Mouse (Mus musculus): ENCODE measurements around the gene Rpp38. TPM values are rescaled to one million over a fixed set of nuclear protein-coding genes. Genes with fewer than 3 reads are reported as not detected.

The Rpp38 gene
- polyA plus RNA-seq, 1 experiment from 2014 or later, result 9.7 TPM

DNA sequence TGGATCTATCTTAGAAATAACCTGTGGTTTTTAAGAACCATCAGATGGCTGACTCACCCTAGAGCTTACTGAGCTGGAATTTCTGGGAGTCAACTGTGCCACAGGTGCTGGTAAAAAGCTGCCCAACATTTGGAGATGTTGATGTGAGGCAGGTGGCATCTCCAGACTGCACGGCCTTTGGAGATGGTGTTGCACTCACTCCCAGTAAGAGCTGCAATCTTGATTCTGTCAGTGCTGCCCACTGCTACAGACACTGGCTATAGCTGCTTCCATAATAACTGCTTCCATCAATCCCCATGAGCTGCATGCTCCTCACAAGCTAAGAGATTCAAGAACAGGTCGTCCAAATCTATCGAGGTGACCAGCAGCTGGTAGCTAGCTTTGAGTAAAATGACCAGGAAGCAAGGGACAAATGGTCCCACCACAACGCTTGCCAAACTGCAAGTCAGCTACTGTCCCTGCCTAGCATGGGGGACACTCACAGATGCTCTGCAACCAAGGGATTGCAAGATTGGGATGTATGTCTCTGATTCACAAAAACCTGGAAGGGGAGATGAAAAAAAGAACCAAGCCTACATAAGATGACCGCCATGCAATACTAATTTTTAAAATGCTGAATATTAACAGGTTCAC is 1.3 kb downstream of the Rpp38 start:
- peaks cover 8% of the 10 kb centered on the region for H3K36me3 ChIP-seq (replicated peaks)
- peaks cover 20% of the 10 kb centered on the region for H3K4me1 ChIP-seq
- ATAC-seq (replicated peaks), result no peak
- H3K9ac ChIP-seq, result peak overlapping the region; percentile 72; the same call in 1 of the 2 replicates
- H3K9me3 ChIP-seq, result no peaks in the 10 kb centered on the region
- peak overlapping the region; percentile 56 for H3K4me2 ChIP-seq
- H3K27ac ChIP-seq, result peak overlapping the region; percentile 91
- peak overlapping the region; percentile 64 for H3K4me3 ChIP-seq
- H3K27me3 ChIP-seq (replicated peaks), result no peaks in the 10 kb centered on the region
- 87% methylated on average over 5 of the region's 5 CpGs for WGBS

- Histone ChIP-seq H3K4me2 (no peak overlapping the region), H3K27ac (no peak overlapping the region), H3K9me3 (no peaks in the 10 kb centered on the region), H3K27me3 (replicated peaks) (no peaks in the 10 kb centered on the region), H3K4me1 (peaks cover 11% of the 10 kb centered on the region), H3K9ac (no peak overlapping the region), H3K4me3 (no peak overlapping the region), H3K36me3 (replicated peaks) (peaks cover 37% of the 10 kb centered on the region)
- ATAC-seq (replicated peaks), result no peak
- 44% methylated on average over 1 of the region's 1 CpGs for WGBS
Measured at GRCm38 (mm10) chr2:3327351-3327750, 5.1 kb downstream of the Rpp38 start.

DNA sequence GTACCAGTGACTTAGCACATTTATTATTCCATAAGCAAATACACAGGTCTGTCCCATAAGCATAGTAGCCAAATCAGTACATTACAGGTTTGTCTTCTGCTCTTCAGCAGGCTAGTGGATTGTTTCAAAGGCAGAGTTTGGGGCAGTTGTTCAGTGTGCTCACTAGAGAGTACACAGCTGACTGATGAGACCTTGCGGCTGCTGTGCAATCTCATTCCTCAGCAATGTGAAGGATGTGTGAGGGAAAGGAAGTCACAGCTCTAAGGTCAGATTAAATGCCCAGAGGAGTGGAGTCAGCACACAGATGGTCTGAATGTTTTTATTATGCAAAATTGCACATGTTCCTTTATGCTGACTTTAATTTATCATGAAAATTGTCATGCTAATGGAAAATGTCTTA is 5.9 kb downstream of the Rpp38 start:
- peaks cover 7% of the 10 kb centered on the region for H3K4me1 ChIP-seq
- H3K36me3 ChIP-seq (replicated peaks), result peaks cover 42% of the 10 kb centered on the region
- ATAC-seq (replicated peaks), result no peak
- no peaks in the 10 kb centered on the region for H3K9me3 ChIP-seq
- H3K4me3 ChIP-seq, result no peak overlapping the region
- no peak overlapping the region for H3K9ac ChIP-seq
- no peak overlapping the region for H3K27ac ChIP-seq
- no peak overlapping the region for H3K4me2 ChIP-seq
- H3K27me3 ChIP-seq (replicated peaks), result no peaks in the 10 kb centered on the region
- 97% methylated on average over 1 of the region's 1 CpGs for WGBS

DNA sequence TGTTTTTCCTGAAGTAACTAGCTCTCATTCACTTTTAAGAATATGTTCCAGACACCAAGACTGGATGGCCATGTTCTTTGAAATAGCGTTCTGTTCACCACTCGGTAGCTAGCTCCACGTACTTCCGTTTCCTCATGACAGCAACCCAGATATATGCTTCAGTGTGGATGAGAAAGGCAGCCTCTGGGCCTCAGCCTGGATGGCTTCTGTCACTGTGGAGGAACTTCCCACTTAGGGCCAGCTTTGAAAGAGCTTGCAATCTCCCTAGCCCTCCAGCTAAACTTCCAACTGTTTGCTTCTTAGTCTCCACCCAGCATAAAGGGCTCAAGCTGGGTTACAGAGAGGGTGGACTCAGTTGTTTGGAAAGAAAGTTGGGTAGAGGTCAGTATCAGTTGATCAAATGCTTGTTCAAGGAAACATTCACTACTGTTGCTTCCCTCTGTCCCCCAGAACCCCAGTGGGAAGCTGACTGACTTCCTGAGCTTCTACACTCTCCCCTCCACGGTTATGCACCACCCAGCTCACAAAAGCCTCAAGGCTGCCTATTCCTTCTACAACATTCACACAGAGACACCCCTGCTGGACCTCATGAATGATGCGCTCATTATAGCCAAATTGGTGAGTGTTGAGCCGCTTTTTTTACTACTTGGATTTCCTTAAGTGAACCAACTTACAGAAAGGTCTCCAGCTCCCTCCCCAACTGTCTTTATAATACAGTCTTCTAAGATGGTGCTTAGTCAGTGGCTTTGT is 7.9 kb downstream of the Rpp38 start:
- Histone ChIP-seq H3K9me3 (no peaks in the 10 kb centered on the region), H3K9ac (no peak overlapping the region), H3K4me1 (no peaks in the 10 kb centered on the region), H3K27me3 (replicated peaks) (no peaks in the 10 kb centered on the region), H3K4me2 (no peak overlapping the region), H3K27ac (no peak overlapping the region), H3K4me3 (no peak overlapping the region), H3K36me3 (replicated peaks) (peaks cover 46% of the 10 kb centered on the region)
- WGBS, result 90% methylated on average over 7 of the region's 7 CpGs
- no peak for ATAC-seq (replicated peaks)

DNA sequence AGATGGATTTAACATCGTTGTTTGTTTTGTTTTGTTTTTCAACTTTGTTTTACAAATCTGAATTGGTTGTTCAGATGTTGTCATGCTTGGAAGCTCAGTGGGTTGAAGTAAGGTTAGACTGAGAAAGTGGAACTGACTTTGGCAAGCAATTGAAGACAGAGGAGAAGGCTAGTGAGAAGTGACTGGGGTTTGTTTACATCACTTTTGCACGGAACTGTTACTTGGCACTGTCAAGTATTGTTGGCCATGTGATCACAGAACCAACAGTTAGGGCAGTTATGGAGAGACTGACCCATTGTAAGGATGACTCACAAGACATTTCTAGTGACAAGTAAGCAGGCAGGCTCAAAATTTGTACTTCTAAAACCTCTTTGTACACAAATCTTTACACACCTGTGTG is 9.3 kb downstream of the Rpp38 start:
- peaks cover 45% of the 10 kb centered on the region for H3K36me3 ChIP-seq (replicated peaks)
- WGBS, result 91% methylated on average over 2 of the region's 2 CpGs
- no peak for ATAC-seq (replicated peaks)

DNA sequence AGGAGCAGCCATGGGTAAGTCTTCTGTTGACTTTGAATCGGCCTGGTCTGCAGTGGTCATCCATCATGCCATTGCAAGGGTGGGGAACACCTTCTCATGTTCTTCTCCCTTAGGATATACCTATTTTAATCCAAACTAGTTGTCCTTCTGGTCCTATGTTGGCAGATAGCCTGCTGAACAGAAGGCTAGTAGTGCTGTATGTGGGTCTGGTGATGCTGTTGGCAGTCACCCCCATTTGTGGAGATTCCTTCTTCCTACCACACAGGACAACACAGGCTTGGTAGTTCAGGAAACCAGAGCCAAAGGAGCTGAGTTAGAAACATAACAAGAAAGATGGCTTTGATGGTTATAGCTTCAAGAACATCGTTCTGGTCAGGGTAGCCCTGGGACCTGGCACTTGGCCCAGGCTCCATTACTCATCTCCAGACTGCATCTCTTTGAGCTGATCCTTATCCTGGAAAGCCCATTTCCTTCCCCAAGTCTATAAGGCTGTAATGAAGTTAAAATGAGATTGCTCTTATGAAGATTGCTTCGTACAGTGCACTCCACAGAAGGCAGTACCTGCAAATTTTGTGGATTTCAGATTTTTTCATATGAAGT is 26.9 kb downstream of the Rpp38 start:
- no peaks in the 10 kb centered on the region for H3K27me3 ChIP-seq (replicated peaks)
- no peaks in the 10 kb centered on the region for H3K9me3 ChIP-seq
- H3K4me2 ChIP-seq, result no peak overlapping the region
- no peak overlapping the region for H3K27ac ChIP-seq
- 87% methylated on average over 3 of the region's 3 CpGs for WGBS
- H3K4me3 ChIP-seq, result no peak overlapping the region
- no peak overlapping the region for H3K9ac ChIP-seq
- no peak for ATAC-seq (replicated peaks)
- H3K4me1 ChIP-seq, result no peaks in the 10 kb centered on the region
- peaks cover 16% of the 10 kb centered on the region; the same call in 1 of the 2 replicates for H3K36me3 ChIP-seq (replicated peaks)

More for the DNA sequence above, 9.3 kb downstream of the Rpp38 start:
- no peaks in the 10 kb centered on the region for H3K27me3 ChIP-seq (replicated peaks)
- no peaks in the 10 kb centered on the region for H3K4me1 ChIP-seq
- no peaks in the 10 kb centered on the region for H3K9me3 ChIP-seq
- H3K9ac ChIP-seq, result no peak overlapping the region
- H3K4me2 ChIP-seq, result no peak overlapping the region
- H3K27ac ChIP-seq, result no peak overlapping the region
- H3K4me3 ChIP-seq, result no peak overlapping the region

DNA sequence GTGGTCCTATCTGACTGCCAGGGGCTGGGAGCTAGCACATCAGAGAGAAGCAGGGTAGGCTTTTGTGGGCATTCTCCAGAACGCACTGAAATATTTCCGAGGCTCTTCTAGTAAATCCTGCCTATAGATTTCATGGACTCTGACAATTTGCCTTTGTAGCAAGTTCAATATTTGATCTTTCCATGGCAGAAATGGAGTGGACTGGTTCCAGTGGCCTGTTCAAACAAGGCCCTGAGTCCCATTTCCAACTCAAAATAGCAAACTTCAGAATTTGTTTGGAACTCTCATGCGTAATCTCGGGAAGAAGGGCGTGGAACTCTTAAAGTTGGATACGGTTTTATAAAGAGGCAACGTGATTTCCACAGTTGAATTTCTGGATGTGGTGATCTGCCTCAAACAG is 36.6 kb downstream of the Rpp38 start:
- Histone ChIP-seq H3K36me3 (replicated peaks) (no peaks in the 10 kb centered on the region), H3K4me2 (no peak overlapping the region), H3K9me3 (no peaks in the 10 kb centered on the region)

DNA sequence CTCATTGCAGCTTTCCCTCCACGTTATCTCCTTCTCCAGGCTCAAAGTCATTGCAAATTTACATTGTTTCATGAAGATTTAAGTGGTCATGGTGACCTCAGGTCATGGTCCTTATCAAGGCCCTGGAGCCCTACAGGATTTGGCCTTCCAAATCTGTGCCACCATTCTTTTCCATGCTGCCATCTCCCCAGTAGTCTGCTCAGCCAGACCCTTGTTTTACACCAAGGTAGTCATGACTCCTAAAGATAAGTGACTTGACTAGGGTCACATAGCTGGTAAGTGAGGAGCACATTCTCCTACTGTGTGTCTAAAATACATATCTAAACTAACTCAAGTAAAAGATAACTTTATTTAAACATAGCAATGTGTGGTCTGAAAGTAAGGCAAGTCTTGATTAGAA is 40.3 kb downstream of the Rpp38 start:
- no peak for ATAC-seq (replicated peaks)
- H3K27ac ChIP-seq, result no peak overlapping the region
- no peaks in the 10 kb centered on the region for H3K9me3 ChIP-seq
- H3K4me3 ChIP-seq, result no peak overlapping the region
- no peak overlapping the region for H3K9ac ChIP-seq
- WGBS, result 88% methylated on average over 1 of the region's 1 CpGs
- no peak overlapping the region for H3K4me2 ChIP-seq
- H3K4me1 ChIP-seq, result no peaks in the 10 kb centered on the region
- no peaks in the 10 kb centered on the region for H3K27me3 ChIP-seq (replicated peaks)
- H3K36me3 ChIP-seq (replicated peaks), result no peaks in the 10 kb centered on the region

More for the DNA sequence above, 36.6 kb downstream of the Rpp38 start:
- ATAC-seq (replicated peaks), result no peak
- H3K27me3 ChIP-seq (replicated peaks), result no peaks in the 10 kb centered on the region
- H3K9ac ChIP-seq, result no peak overlapping the region
- 89% methylated on average over 7 of the region's 7 CpGs for WGBS
- no peak overlapping the region for H3K4me3 ChIP-seq
- no peaks in the 10 kb centered on the region for H3K4me1 ChIP-seq
- no peak overlapping the region for H3K27ac ChIP-seq

GRCm38 (mm10) chr2:3289581-3289980 is 42.9 kb downstream of the Rpp38 start:
- Histone ChIP-seq H3K27ac (no peak overlapping the region), H3K4me1 (peaks cover 13% of the 10 kb centered on the region), H3K9ac (no peak overlapping the region), H3K4me2 (no peak overlapping the region), H3K9me3 (no peaks in the 10 kb centered on the region), H3K27me3 (replicated peaks) (no peaks in the 10 kb centered on the region), H3K36me3 (replicated peaks) (no peaks in the 10 kb centered on the region), H3K4me3 (no peak overlapping the region)
- WGBS, result 90% methylated on average over 1 of the region's 1 CpGs
- no peak for ATAC-seq (replicated peaks)

DNA sequence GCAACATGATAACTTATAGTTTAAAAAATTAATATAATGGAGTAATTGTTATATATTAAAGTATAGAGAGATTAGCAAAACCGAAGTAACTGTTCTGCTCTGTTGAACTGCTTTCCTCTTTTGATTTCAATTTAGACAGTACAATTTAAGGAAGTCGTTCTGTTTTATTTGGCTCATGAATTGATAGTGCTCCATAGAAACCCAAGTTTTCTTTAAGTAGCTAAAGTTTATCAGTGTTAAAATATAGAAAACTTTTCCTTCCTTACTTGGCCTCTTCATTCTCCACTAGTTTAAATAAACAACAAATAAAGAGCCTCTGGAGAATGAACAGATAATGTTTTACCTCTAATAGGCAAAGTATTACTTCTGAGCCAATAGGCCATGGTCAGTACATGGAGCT is 46.2 kb downstream of the Rpp38 start:
- no peaks in the 10 kb centered on the region for H3K27me3 ChIP-seq (replicated peaks)
- H3K9ac ChIP-seq, result no peak overlapping the region
- H3K4me3 ChIP-seq, result no peak overlapping the region
- no peak overlapping the region for H3K27ac ChIP-seq
- H3K4me1 ChIP-seq, result peaks cover 20% of the 10 kb centered on the region
- peak overlapping the region; percentile 67 for H3K4me2 ChIP-seq
- ATAC-seq (replicated peaks), result no peak
- no peaks in the 10 kb centered on the region for H3K9me3 ChIP-seq
- no peaks in the 10 kb centered on the region for H3K36me3 ChIP-seq (replicated peaks)
- WGBS, result 85% methylated on average over 2 of the region's 2 CpGs

DNA sequence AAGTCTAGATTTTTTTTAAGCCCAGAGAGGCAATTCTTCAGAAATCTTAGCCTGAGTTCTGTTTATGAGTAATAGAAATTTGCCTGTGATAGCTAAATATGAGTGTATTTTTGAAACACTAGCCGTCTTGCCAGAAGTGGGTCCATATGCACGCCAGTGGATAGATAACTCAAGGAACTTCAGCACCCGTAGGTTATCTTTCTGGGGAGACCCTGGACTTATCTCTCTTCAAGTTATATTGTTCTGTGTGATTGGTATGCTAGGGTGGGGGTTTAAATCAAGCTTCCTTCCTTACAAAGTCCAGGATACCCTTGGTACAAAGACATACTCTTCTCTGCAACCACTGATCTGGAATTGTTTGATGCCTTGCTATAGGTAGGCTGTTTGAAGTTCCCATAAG is 46.7 kb downstream of the Rpp38 start:
- Histone ChIP-seq H3K27ac (no peak overlapping the region), H3K9ac (peak overlapping the region; percentile 73; the same call in 1 of the 2 replicates), H3K27me3 (replicated peaks) (no peaks in the 10 kb centered on the region), H3K36me3 (replicated peaks) (no peaks in the 10 kb centered on the region), H3K4me2 (peak overlapping the region; percentile 67), H3K4me1 (peaks cover 20% of the 10 kb centered on the region), H3K4me3 (peak overlapping the region; percentile 74), H3K9me3 (no peaks in the 10 kb centered on the region)
- ATAC-seq (replicated peaks), result no peak
- 77% methylated on average over 3 of the region's 3 CpGs for WGBS

- 0% methylated on average over 6 of the region's 6 CpGs for WGBS
- H3K4me3 ChIP-seq, result peak overlapping the region; percentile 74
- peak overlapping the region; percentile 67 for H3K4me2 ChIP-seq
- H3K9ac ChIP-seq, result peak overlapping the region; percentile 73
- peak overlapping the region; percentile 93 for H3K27ac ChIP-seq
- no peaks in the 10 kb centered on the region for H3K9me3 ChIP-seq
- H3K4me1 ChIP-seq, result peaks cover 20% of the 10 kb centered on the region
- no peaks in the 10 kb centered on the region for H3K36me3 ChIP-seq (replicated peaks)
- no peak for ATAC-seq (replicated peaks)
- H3K27me3 ChIP-seq (replicated peaks), result no peaks in the 10 kb centered on the region
Measured at GRCm38 (mm10) chr2:3285181-3285530, 47.3 kb downstream of the Rpp38 start.
